Comparison of ENCODE assay signal across 8 mouse cellular contexts in the genomic region with DNA sequence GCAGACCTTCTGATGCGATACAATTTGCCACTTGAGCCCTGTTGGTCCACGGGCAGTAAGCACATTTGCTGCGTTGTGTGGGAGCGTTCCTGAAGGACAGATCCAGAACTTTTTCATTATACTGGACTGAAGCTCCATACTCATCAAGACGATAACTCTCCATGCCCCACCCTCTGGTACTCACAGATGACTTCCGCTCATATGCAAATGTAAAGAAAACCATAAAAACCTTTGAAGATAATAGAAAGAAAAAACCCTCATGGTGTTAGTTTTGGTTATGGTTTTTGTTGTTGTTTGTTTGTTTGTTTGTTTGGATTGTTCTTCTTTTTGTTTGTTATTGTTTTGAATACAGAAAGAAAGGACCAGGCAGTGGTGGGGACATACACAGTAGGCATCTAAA.
DNase-seq lines count a peak whose midpoint lies in the region; ATAC-seq and TF ChIP-seq lines count a peak whose summit lies in the region.

No protein-coding gene starts in this region.

- peak overlapping the region; percentile 60; the same call in 1 of the 2 replicates for H3K9ac ChIP-seq in kidney, embryonic 16.5 days (replicated peaks; ENCODE audit: low read length)
- no peak overlapping the region for H3K9ac ChIP-seq in embryonic facial prominence, embryonic 13.5 days
- H3K9ac ChIP-seq in hindbrain, postnatal 0 days (replicated peaks; ENCODE audit: low read length) = no peak overlapping the region
- H3K9ac ChIP-seq in midbrain, embryonic 13.5 days (replicated peaks) = no peak overlapping the region

- no peak overlapping the region for H3K27ac ChIP-seq in kidney, embryonic 16.5 days (ENCODE audit: low read length)
- H3K27ac ChIP-seq in embryonic facial prominence, embryonic 13.5 days = no peak overlapping the region
- H3K27ac ChIP-seq in hindbrain, postnatal 0 days = no peak overlapping the region
- no peak overlapping the region for H3K27ac ChIP-seq in midbrain, embryonic 13.5 days

- TF ChIP-seq CTCF in hindbrain, postnatal 0 days (IDR thresholded peaks at IDR 0.05; ENCODE audit: low read depth) = no peak

- no peak for ATAC-seq in kidney, embryonic 16.5 days (ENCODE audit: low FRiP score, low TSS enrichment)
- no peak for ATAC-seq in embryonic facial prominence, embryonic 13.5 days (ENCODE audit: insufficient number of reproducible peaks, insufficient read depth, low FRiP score, low TSS enrichment, low read depth)
- ATAC-seq in hindbrain, postnatal 0 days = no peak
- ATAC-seq in midbrain, embryonic 13.5 days = no peak

- H3K9me3 ChIP-seq in kidney, embryonic 16.5 days (ENCODE audit: low read length) = no peaks in the 10 kb centered on the region
- H3K9me3 ChIP-seq in embryonic facial prominence, embryonic 13.5 days = no peaks in the 10 kb centered on the region
- no peaks in the 10 kb centered on the region for H3K9me3 ChIP-seq in hindbrain, postnatal 0 days (ENCODE audit: low read length)
- H3K9me3 ChIP-seq in midbrain, embryonic 13.5 days = no peaks in the 10 kb centered on the region

- WGBS in kidney, embryonic 16.5 days = 26% methylated on average over 6 of the region's 6 CpGs
- WGBS in embryonic facial prominence, embryonic 13.5 days = 32% methylated on average over 6 of the region's 6 CpGs
- WGBS in hindbrain, postnatal 0 days = 37% methylated on average over 6 of the region's 6 CpGs
- 48% methylated on average over 6 of the region's 6 CpGs for WGBS in midbrain, embryonic 13.5 days

- peak overlapping the region; percentile 67 for H3K4me2 ChIP-seq in kidney, embryonic 16.5 days (replicated peaks; ENCODE audit: low read depth, low read length)
- peak overlapping the region; percentile 66; the same call in 1 of the 2 replicates for H3K4me2 ChIP-seq in embryonic facial prominence, embryonic 13.5 days
- peak overlapping the region; percentile 66 for H3K4me2 ChIP-seq in hindbrain, postnatal 0 days (ENCODE audit: low read depth, low read length)
- H3K4me2 ChIP-seq in midbrain, embryonic 13.5 days (replicated peaks) = peak overlapping the region; percentile 67

- no peaks in the 10 kb centered on the region for H3K36me3 ChIP-seq in kidney, embryonic 16.5 days (ENCODE audit: insufficient read depth, low read length)
- no peaks in the 10 kb centered on the region for H3K36me3 ChIP-seq in embryonic facial prominence, embryonic 13.5 days
- H3K36me3 ChIP-seq in hindbrain, postnatal 0 days (ENCODE audit: insufficient read depth, low read length) = no peaks in the 10 kb centered on the region
- no peaks in the 10 kb centered on the region for H3K36me3 ChIP-seq in midbrain, embryonic 13.5 days

- no peak for DNase-seq in kidney, postnatal 36 days
- no peak for DNase-seq in hindbrain, postnatal 0 days (ENCODE audit: low spot score)
- DNase-seq in testis, postnatal 10 days (ENCODE audit: low spot score) = no peak
- DNase-seq in adrenal gland, postnatal 14 days = no peak
- no peak for DNase-seq in embryo, embryonic 10.5 days (ENCODE audit: low spot score)

- no peaks in the 10 kb centered on the region for H3K27me3 ChIP-seq in kidney, embryonic 16.5 days (ENCODE audit: insufficient read depth, low read length)
- no peaks in the 10 kb centered on the region for H3K27me3 ChIP-seq in embryonic facial prominence, embryonic 13.5 days
- no peaks in the 10 kb centered on the region for H3K27me3 ChIP-seq in hindbrain, postnatal 0 days (ENCODE audit: insufficient read depth, low read length)
- H3K27me3 ChIP-seq in midbrain, embryonic 13.5 days = peaks cover 8% of the 10 kb centered on the region; the same call in 1 of the 2 replicates

- H3K4me3 ChIP-seq in kidney, embryonic 16.5 days (ENCODE audit: low read length) = peak overlapping the region; percentile 50; the same call in 1 of the 2 replicates
- peak overlapping the region; percentile 46; the same call in 1 of the 2 replicates for H3K4me3 ChIP-seq in embryonic facial prominence, embryonic 13.5 days
- no peak overlapping the region for H3K4me3 ChIP-seq in hindbrain, postnatal 0 days (ENCODE audit: low read length)
- no peak overlapping the region for H3K4me3 ChIP-seq in midbrain, embryonic 13.5 days (replicated peaks)

- peaks cover 40% of the 10 kb centered on the region for H3K4me1 ChIP-seq in kidney, embryonic 16.5 days (ENCODE audit: insufficient read depth, low read length)
- peaks cover 27% of the 10 kb centered on the region for H3K4me1 ChIP-seq in embryonic facial prominence, embryonic 13.5 days
- H3K4me1 ChIP-seq in hindbrain, postnatal 0 days (ENCODE audit: insufficient read depth, low read length) = 0 out of 2 replicates have a peak, but pooled peaks cover 19% of the 10 kb centered on the region
- H3K4me1 ChIP-seq in midbrain, embryonic 13.5 days (replicated peaks) = peaks cover 27% of the 10 kb centered on the region

Comparison
In these comparisons a context has a peak if more than half of its experiments do, and no peak if none do; other contexts are left out.
1. H3K4me3 ChIP-seq: peak in kidney, embryonic 16.5 days (single experiment) and embryonic facial prominence, embryonic 13.5 days (single experiment); none in hindbrain, postnatal 0 days (single experiment) and midbrain, embryonic 13.5 days (single experiment).
2. Peak in every context shown above with its lines, with median percentiles within 50 percentile points of each other: H3K4me2 ChIP-seq.